In genomic region chr5:50636539-50636938, GRCm38 (mm10) we compare ENCODE assay signal across 16 mouse cellular contexts.
"Had no signal": no experiment of that assay in that cellular context is flagged by ENCODE, and none has a peak within 500 bp of the region (broad histone marks: within the 10 kb centered on the region; RNA-seq: fewer than 3 reads in every experiment).

No protein-coding gene starts in this region.

- H3K9ac ChIP-seq: neural tube, embryonic 13.5 days; neural tube, embryonic 15.5 days; stomach, embryonic 15.5 days had no signal

- H3K36me3 ChIP-seq: neural tube, embryonic 13.5 days; neural tube, embryonic 15.5 days; stomach, embryonic 15.5 days had no signal

- H3K4me2 ChIP-seq: neural tube, embryonic 13.5 days; neural tube, embryonic 15.5 days; stomach, embryonic 15.5 days had no signal

- H3K27me3 ChIP-seq: neural tube, embryonic 13.5 days; neural tube, embryonic 15.5 days; stomach, embryonic 15.5 days had no signal

- DNase-seq: retina, postnatal 1 day; right cerebral cortex, adult 18-20 months; right cerebral cortex, postnatal 14 days; right cerebral cortex, postnatal 25 days; right cerebral cortex, postnatal 4 days; spleen, adult 18-20 months; thymus, adult 18-20 months; thymus, adult 2 months; thymus, postnatal 14 days; thymus, postnatal 25 days; thymus, postnatal 36 days; thymus, postnatal 4 days had no signal

- H3K27ac ChIP-seq: neural tube, embryonic 13.5 days; neural tube, embryonic 15.5 days; stomach, embryonic 15.5 days; stomach, postnatal 0 days had no signal

- H3K4me3 ChIP-seq: neural tube, embryonic 13.5 days; neural tube, embryonic 15.5 days; stomach, embryonic 15.5 days had no signal

- H3K9me3 ChIP-seq: neural tube, embryonic 13.5 days; neural tube, embryonic 15.5 days; stomach, embryonic 15.5 days had no signal

- H3K4me1 ChIP-seq: neural tube, embryonic 13.5 days; neural tube, embryonic 15.5 days; stomach, embryonic 15.5 days had no signal
